Mouse (Mus musculus): ENCODE results near the gene Gp1bb.

GRCm38 (mm10) chr16:18577599-18578160 is 44.5 kb downstream of the Gp1bb start:
- TF ChIP-seq CTCF (IDR thresholded peaks at IDR 0.05) = no peak
- no peak for TF ChIP-seq EP300 (IDR thresholded peaks at IDR 0.05)
